Mouse (Mus musculus) gastrocnemius, postnatal 25 days (tissue): ENCODE results near the gene Ak8. TPM values are rescaled to one million over a fixed set of nuclear protein-coding genes. Genes with fewer than 3 reads are reported as not detected.
A peak's percentile ranks its signal among the peaks of the same experiment; 100 is the strongest.

Source experiments
- DNase-seq: peaks from one replicate; pipeline ENCODE4 v3.0.0; 2022
- total RNA-seq, 2 experiments: library from RNA; stranded (reverse); gene quantifications; 1 replicate in 1 of 2; 2 replicates in 1 of 2; pipeline ENCODE4 v1.2.3; 2021

The Ak8 gene
- total RNA-seq, 2 experiments from 2014 or later, result 0.19 TPM; not detected in 1

- no peak for DNase-seq
Observed at GRCm38 (mm10) chr2:28737112-28737511, 37.1 kb downstream of the Ak8 start.

GRCm38 (mm10) chr2:28740159-28740558, 40.2 kb downstream of the Ak8 start:
- DNase-seq, result no peak

GRCm38 (mm10) chr2:28742701-28743100, 42.7 kb downstream of the Ak8 start:
- no peak for DNase-seq

GRCm38 (mm10) chr2:28746682-28747332, 46.8 kb downstream of the Ak8 start:
- no peak for DNase-seq

- no peak for DNase-seq
Observed at GRCm38 (mm10) chr2:28747705-28748104, 47.7 kb downstream of the Ak8 start.

GRCm38 (mm10) chr2:28751186-28751585, 51.2 kb downstream of the Ak8 start:
- DNase-seq, result no peak

GRCm38 (mm10) chr2:28751658-28752057, 51.7 kb downstream of the Ak8 start:
- DNase-seq, result no peak

GRCm38 (mm10) chr2:28752388-28752787, 52.4 kb downstream of the Ak8 start:
- DNase-seq, result no peak

GRCm38 (mm10) chr2:28755451-28755850, 55.5 kb downstream of the Ak8 start:
- peak; percentile 48 for DNase-seq

- no peak for DNase-seq
Observed at GRCm38 (mm10) chr2:28756201-28756600, 56.2 kb downstream of the Ak8 start.

GRCm38 (mm10) chr2:28759441-28759840, 59.5 kb downstream of the Ak8 start:
- DNase-seq, result no peak

- DNase-seq, result no peak
Observed at GRCm38 (mm10) chr2:28766590-28766989, 66.6 kb downstream of the Ak8 start.

GRCm38 (mm10) chr2:28767041-28767440, 67.1 kb downstream of the Ak8 start:
- DNase-seq, result no peak

GRCm38 (mm10) chr2:28770697-28771096, 70.7 kb downstream of the Ak8 start:
- DNase-seq, result no peak

- DNase-seq, result no peak
Observed at GRCm38 (mm10) chr2:28774073-28774472, 74.1 kb downstream of the Ak8 start.

GRCm38 (mm10) chr2:28776728-28777127, 76.8 kb downstream of the Ak8 start:
- DNase-seq, result no peak

- no peak for DNase-seq
Observed at GRCm38 (mm10) chr2:28780001-28780782, 80.2 kb downstream of the Ak8 start.

- no peak for DNase-seq
Observed at GRCm38 (mm10) chr2:28781310-28781709, 81.3 kb downstream of the Ak8 start.

GRCm38 (mm10) chr2:28786355-28787066, 86.5 kb downstream of the Ak8 start:
- DNase-seq, result no peak

GRCm38 (mm10) chr2:28787067-28787619, 87.2 kb downstream of the Ak8 start:
- no peak for DNase-seq

GRCm38 (mm10) chr2:28792931-28793610, 93.1 kb downstream of the Ak8 start:
- DNase-seq, result no peak

GRCm38 (mm10) chr2:28794623-28795022, 94.7 kb downstream of the Ak8 start:
- DNase-seq, result no peak
